Mouse (Mus musculus) CH12.LX (cell line): ENCODE data around the gene Aurka. TPM values are rescaled to one million over a fixed set of nuclear protein-coding genes. Genes with fewer than 3 reads are reported as not detected.

Experiments used
- DNase-seq: peaks from one replicate; pipeline ENCODE4 v3.0.0-alpha.2; 2013; ENCODE audit errors: extremely low read depth
- H3K27ac ChIP-seq: 2 replicates; pipeline ENCODE4 v1.5.1; 2012; ENCODE audit warnings: low read depth, mild to moderate bottlenecking, control low read depth, moderate library complexity; ENCODE audit not compliant: insufficient read depth
- H3K27me3 ChIP-seq: replicated peaks from 2 replicates; pipeline ENCODE3; 2012; ENCODE audit warnings: inconsistent platforms
- H3K36me3 ChIP-seq, 2 experiments: replicated peaks in 1 of 2; 2 replicates each; pipeline versions ENCODE3 to v1.6.1; 2012; ENCODE audit warnings: inconsistent platforms in 1 of 2, low read length in 1 of 2, mild to moderate bottlenecking in 1 of 2, mixed read lengths in 1 of 2, moderate library complexity in 1 of 2; ENCODE audit not compliant: control insufficient read depth in 1 of 2, insufficient read depth in 1 of 2
- H3K4me1 ChIP-seq, 2 experiments: 2 replicates each; pipeline ENCODE4 v1.6.1; 2012; ENCODE audit warnings: inconsistent platforms in 1 of 2, moderate library complexity in 1 of 2; ENCODE audit not compliant: insufficient read depth in 2 of 2, control insufficient read depth in 1 of 2
- H3K4me2 ChIP-seq: 2 replicates; pipeline ENCODE4 v1.6.1; 2012; ENCODE audit warnings: low read depth, mild to moderate bottlenecking, control low read depth; ENCODE audit not compliant: poor library complexity, insufficient read depth, severe bottlenecking
- H3K4me3 ChIP-seq, 3 experiments: fragments of 150-350 bp in 1 of 3; sonication (generic) in 1 of 3; replicated peaks in 1 of 3; 2 replicates each; pipeline versions ENCODE3 to v1.5.1; 2011 to 2012; ENCODE audit warnings: low read depth in 2 of 3, low read length in 2 of 3, mild to moderate bottlenecking in 2 of 3, moderate library complexity in 2 of 3, control low read depth in 1 of 3, improper control_type of control experiment in 1 of 3, inconsistent platforms in 1 of 3, mixed read lengths in 1 of 3; ENCODE audit not compliant: poor library complexity in 1 of 3
- H3K79me2 ChIP-seq: replicated peaks from 2 replicates; pipeline ENCODE4 v1.6.1; 2012; ENCODE audit warnings: mild to moderate bottlenecking, moderate library complexity; ENCODE audit not compliant: control insufficient read depth, poor library complexity, insufficient read depth, severe bottlenecking; ENCODE audit errors: extremely low read depth
- H3K9ac ChIP-seq: 2 replicates; pipeline ENCODE4 v1.6.1; 2012; ENCODE audit warnings: low read depth, mild to moderate bottlenecking, control low read depth, moderate library complexity; ENCODE audit not compliant: insufficient read depth
- H3K9me3 ChIP-seq: replicated peaks from 2 replicates; pipeline ENCODE3; 2012; ENCODE audit warnings: low read length, inconsistent platforms, mixed read lengths
- CHD1 ChIP-seq: IDR thresholded peaks from 2 replicates; pipeline ENCODE4 v1.6.1; 2012; ENCODE audit warnings: low read depth, low read length, improper control_type of control experiment, inconsistent platforms
- CHD2 ChIP-seq: IDR thresholded peaks from 2 replicates; pipeline ENCODE4 v1.6.1; 2011; ENCODE audit warnings: low read length, improper control_type of control experiment
- E2F4 ChIP-seq: IDR thresholded peaks from 2 replicates; pipeline ENCODE4 v1.6.1; 2011; ENCODE audit warnings: low read depth, low read length, improper control_type of control experiment; ENCODE audit not compliant: insufficient replicate concordance
- EP300 ChIP-seq: IDR thresholded peaks from 2 replicates; pipeline ENCODE4 v1.6.1; 2011; ENCODE audit warnings: low read length, improper control_type of control experiment
- HCFC1 ChIP-seq: IDR thresholded peaks from 2 replicates; pipeline ENCODE4 v1.6.1; 2012; ENCODE audit warnings: low read depth, mild to moderate bottlenecking, inconsistent platforms, low read length, improper control_type of control experiment
- IRF4 ChIP-seq: IDR thresholded peaks from 2 replicates; pipeline ENCODE4 v1.6.1; 2014; ENCODE audit warnings: low read depth, mild to moderate bottlenecking, inconsistent platforms, low read length, improper control_type of control experiment
- JUN ChIP-seq: IDR thresholded peaks from 2 replicates; pipeline ENCODE4 v1.6.1; 2011; ENCODE audit warnings: low read depth, mild to moderate bottlenecking, low read length, improper control_type of control experiment, moderate library complexity; ENCODE audit not compliant: insufficient read depth
- KAT2A ChIP-seq: IDR thresholded peaks from 2 replicates; pipeline ENCODE4 v1.6.1; 2012; ENCODE audit warnings: low read length, improper control_type of control experiment, inconsistent platforms; ENCODE audit not compliant: insufficient replicate concordance
- MAX ChIP-seq: IDR thresholded peaks from 2 replicates; pipeline ENCODE4 v1.6.1; 2011; ENCODE audit warnings: low read length, improper control_type of control experiment
- MEF2A ChIP-seq: IDR thresholded peaks from 2 replicates; pipeline ENCODE4 v1.6.1; 2014; ENCODE audit warnings: low read depth, mild to moderate bottlenecking, inconsistent platforms, low read length, improper control_type of control experiment, borderline replicate concordance
- MYC ChIP-seq: IDR thresholded peaks from 2 replicates; pipeline ENCODE4 v1.6.1; 2011; ENCODE audit warnings: low read depth, mild to moderate bottlenecking, improper control_type of control experiment, low read length
- POLR2A ChIP-seq: IDR thresholded peaks from 2 replicates; pipeline ENCODE4 v1.6.1; 2011; ENCODE audit warnings: low read depth, mild to moderate bottlenecking, improper control_type of control experiment, low read length
- SIN3A ChIP-seq: IDR thresholded peaks from 2 replicates; pipeline ENCODE4 v1.6.1; 2012; ENCODE audit warnings: low read length, improper control_type of control experiment, inconsistent platforms
- SMC3 ChIP-seq: IDR thresholded peaks from 2 replicates; pipeline ENCODE4 v1.6.1; 2011; ENCODE audit warnings: low read depth, low read length, improper control_type of control experiment
- TBP ChIP-seq: conservative IDR thresholded peaks from 2 replicates; pipeline ENCODE4 v1.6.1; 2011; ENCODE audit warnings: low read depth, low read length, improper control_type of control experiment
- TCF12 ChIP-seq: IDR thresholded peaks from 2 replicates; pipeline ENCODE4 v1.6.1; 2014; ENCODE audit warnings: low read depth, mild to moderate bottlenecking, inconsistent platforms, low read length, improper control_type of control experiment
- UBTF ChIP-seq: IDR thresholded peaks from 2 replicates; pipeline ENCODE4 v1.6.1; 2012; ENCODE audit warnings: low read depth, mild to moderate bottlenecking, inconsistent platforms, low read length, improper control_type of control experiment, moderate library complexity
- USF2 ChIP-seq: conservative IDR thresholded peaks from 2 replicates; pipeline ENCODE4 v1.6.1; 2011; ENCODE audit warnings: low read depth, low read length, improper control_type of control experiment
- ZMIZ1 ChIP-seq: IDR thresholded peaks from 2 replicates; pipeline ENCODE4 v1.6.1; 2012; ENCODE audit warnings: low read depth, mild to moderate bottlenecking, inconsistent platforms, low read length, improper control_type of control experiment
- ZNF384 ChIP-seq: IDR thresholded peaks from 2 replicates; pipeline ENCODE4 v1.6.1; 2012; ENCODE audit warnings: low read depth, low read length, improper control_type of control experiment, inconsistent platforms
- dilution Hi-C: fragments of 300-500 bp; cut with MboI; formaldehyde crosslinking; loops from 2 replicates; pipeline ENCODE4 v1.14.3; 2020; ENCODE audit warnings: low sequenced_read_pairs; ENCODE audit not compliant: extremely low pct_unique_long_range_greater_than_20kb, extremely low pct_ligation_motif_present
- in situ Hi-C: fragments of 300-500 bp; cut with MboI; formaldehyde crosslinking; loops from 3 replicates; pipeline ENCODE4 v1.14.3; 2019; ENCODE audit warnings: low sequenced_read_pairs, low pct_ligation_motif_present, low pct_unique_long_range_greater_than_20kb, mixed read lengths
- polyA plus RNA-seq: library from polyadenylated mRNA; unstranded; fragments of >175 nt; gene quantifications from 2 replicates; pipeline ENCODE4 v1.2.1, GENCODE M21; 2012; ENCODE audit warnings: low read depth; ENCODE audit not compliant: insufficient read length
- total RNA-seq, 2 experiments: library from RNA; depleted of rRNA; stranded (reverse); fragments of 300-350 nt in 1 of 2; fragments of >200 nt in 1 of 2; gene quantifications; 2 replicates each; pipeline ENCODE4 v1.2.3; 2012 to 2014

Aurka gene
- total and polyA plus RNA-seq, 3 experiments, result 84.4 to 128 (median 88.6) TPM

GRCm38 (mm10) chr2:172341606-172342005 is 28.7 kb downstream of the Aurka start:
- no peak overlapping the region for H3K27ac ChIP-seq
- H3K9ac ChIP-seq, result no peak overlapping the region
- dilution Hi-C loops, result no loop called here
- H3K36me3 ChIP-seq, result no peaks in the 10 kb centered on the region
- H3K27me3 ChIP-seq, result peaks cover 68% of the 10 kb centered on the region
- in situ Hi-C loops, result no loop called here
- H3K4me2 ChIP-seq, result no peak overlapping the region
- no peak overlapping the region for H3K4me3 ChIP-seq
- H3K4me1 ChIP-seq, result 0 out of 4 replicates have a peak, but pooled peaks cover 2 to 5% of the 10 kb centered on the region in 2 experiments
- no peak for DNase-seq
- H3K9me3 ChIP-seq, result peaks cover 17% of the 10 kb centered on the region
- H3K79me2 ChIP-seq, result no peaks in the 10 kb centered on the region
- TF ChIP-seq IRF4 (no peak), TCF12 (no peak), POLR2A (no peak)
- TF ChIP-seq, all 38 proteins: peak for 0

GRCm38 (mm10) chr2:172340936-172341335 is 29.4 kb downstream of the Aurka start:
- TF ChIP-seq MYC (no peak), CHD1 (no peak), MAX (no peak), UBTF (no peak), ZNF384 (no peak), TBP (no peak), EP300 (no peak), SIN3A (no peak), JUN (no peak), TCF12 (no peak), USF2 (no peak), KAT2A (no peak), SMC3 (no peak), E2F4 (no peak), CHD2 (no peak), ZMIZ1 (no peak), MEF2A (no peak), HCFC1 (no peak)
- peaks cover 70% of the 10 kb centered on the region for H3K27me3 ChIP-seq
- in situ Hi-C loops, result no loop called here
- no peak overlapping the region for H3K4me2 ChIP-seq
- dilution Hi-C loops, result no loop called here
- no peaks in the 10 kb centered on the region for H3K79me2 ChIP-seq
- H3K36me3 ChIP-seq, result no peaks in the 10 kb centered on the region
- no peak overlapping the region for H3K4me3 ChIP-seq
- H3K4me1 ChIP-seq, result 0 out of 4 replicates have a peak, but pooled peaks cover 2 to 5% of the 10 kb centered on the region in 2 experiments
- H3K9me3 ChIP-seq, result peaks cover 21% of the 10 kb centered on the region
- no peak overlapping the region for H3K27ac ChIP-seq
- no peak for DNase-seq
- H3K9ac ChIP-seq, result no peak overlapping the region
